Mouse (Mus musculus): Measurements from ENCODE around the gene BC030867. TPM values are rescaled to one million over a fixed set of nuclear protein-coding genes. Genes with fewer than 3 reads are reported as not detected.

The BC030867 gene
- polyA plus RNA-seq, 1 experiment from 2014 or later, result 13.5 TPM

DNA sequence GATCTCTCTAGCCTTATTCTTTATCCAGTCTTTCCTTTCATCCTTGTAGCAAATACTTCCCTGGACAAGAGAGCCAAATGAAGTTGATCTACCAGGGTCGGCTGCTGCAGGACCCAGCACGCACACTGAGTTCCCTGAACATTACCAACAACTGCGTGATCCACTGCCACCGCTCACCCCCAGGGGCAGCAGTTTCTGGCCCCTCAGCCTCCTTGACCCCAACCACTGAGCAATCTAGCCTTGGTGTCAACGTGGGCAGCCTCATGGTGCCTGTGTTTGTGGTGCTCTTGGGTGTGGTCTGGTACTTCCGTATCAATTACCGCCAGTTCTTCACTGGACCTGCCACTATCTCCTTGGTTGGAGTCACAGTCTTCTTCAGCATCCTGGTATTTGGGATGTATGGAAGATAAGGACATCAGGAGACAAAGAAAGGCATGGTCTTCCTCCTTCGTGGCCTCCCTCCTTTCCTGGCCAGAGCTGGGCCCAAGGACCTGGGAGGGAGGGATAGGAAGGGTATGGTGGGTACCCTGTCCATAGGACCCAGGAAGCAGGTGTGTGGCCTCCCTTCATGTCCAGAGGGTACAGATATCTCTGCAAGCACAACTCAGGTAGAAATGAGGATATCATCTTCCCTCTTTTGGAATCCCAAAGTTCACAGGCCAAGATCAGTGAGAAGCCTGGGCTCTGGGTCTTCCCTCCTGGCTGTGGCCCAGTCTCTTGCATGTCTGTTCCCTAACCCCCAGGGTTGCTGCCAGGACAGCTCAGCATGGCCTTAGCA is 39.5 kb downstream of the BC030867 start:
- no peak for ATAC-seq
- Histone ChIP-seq H3K9me3 (no peaks in the 10 kb centered on the region), H3K4me1 (replicated peaks) (peaks cover 6% of the 10 kb centered on the region; the same call in 1 of the 2 replicates), H3K27me3 (replicated peaks) (no peaks in the 10 kb centered on the region), H3K27ac (no peak overlapping the region), H3K36me3 (peaks cover 38% of the 10 kb centered on the region), H3K4me3 (replicated peaks) (no peak overlapping the region), H3K4me2 (replicated peaks) (no peak overlapping the region), H3K9ac (no peak overlapping the region)
- 87% methylated on average over 8 of the region's 8 CpGs for WGBS

DNA sequence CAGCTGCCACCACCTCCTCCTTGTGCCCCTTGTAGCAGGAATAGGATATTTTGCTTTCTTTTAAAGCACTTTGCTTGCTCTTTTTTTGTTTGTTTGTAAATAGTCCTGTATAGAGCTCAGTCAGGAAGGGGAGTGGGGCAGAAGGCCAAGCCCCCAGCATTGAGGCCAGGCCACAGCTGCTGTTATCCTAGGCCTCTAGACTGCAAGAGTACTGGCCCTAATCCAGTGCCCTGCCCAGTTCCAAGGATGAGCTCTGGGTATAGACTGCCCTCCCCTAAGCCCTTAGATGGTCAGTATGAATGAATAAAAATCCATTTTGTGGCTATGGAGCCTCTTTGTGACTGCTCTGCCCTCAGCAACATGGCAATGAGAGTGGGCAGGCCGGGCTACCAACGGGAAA is 40.2 kb downstream of the BC030867 start:
- H3K4me3 ChIP-seq (replicated peaks), result no peak overlapping the region
- no peak overlapping the region for H3K27ac ChIP-seq
- no peaks in the 10 kb centered on the region for H3K27me3 ChIP-seq (replicated peaks)
- peaks cover 7% of the 10 kb centered on the region for H3K4me1 ChIP-seq (replicated peaks)
- no peak overlapping the region for H3K4me2 ChIP-seq (replicated peaks)
- no peaks in the 10 kb centered on the region for H3K9me3 ChIP-seq
- ATAC-seq, result no peak
- no peak overlapping the region for H3K9ac ChIP-seq
- peaks cover 38% of the 10 kb centered on the region for H3K36me3 ChIP-seq
- WGBS, result 72% methylated on average over 2 of the region's 2 CpGs

DNA sequence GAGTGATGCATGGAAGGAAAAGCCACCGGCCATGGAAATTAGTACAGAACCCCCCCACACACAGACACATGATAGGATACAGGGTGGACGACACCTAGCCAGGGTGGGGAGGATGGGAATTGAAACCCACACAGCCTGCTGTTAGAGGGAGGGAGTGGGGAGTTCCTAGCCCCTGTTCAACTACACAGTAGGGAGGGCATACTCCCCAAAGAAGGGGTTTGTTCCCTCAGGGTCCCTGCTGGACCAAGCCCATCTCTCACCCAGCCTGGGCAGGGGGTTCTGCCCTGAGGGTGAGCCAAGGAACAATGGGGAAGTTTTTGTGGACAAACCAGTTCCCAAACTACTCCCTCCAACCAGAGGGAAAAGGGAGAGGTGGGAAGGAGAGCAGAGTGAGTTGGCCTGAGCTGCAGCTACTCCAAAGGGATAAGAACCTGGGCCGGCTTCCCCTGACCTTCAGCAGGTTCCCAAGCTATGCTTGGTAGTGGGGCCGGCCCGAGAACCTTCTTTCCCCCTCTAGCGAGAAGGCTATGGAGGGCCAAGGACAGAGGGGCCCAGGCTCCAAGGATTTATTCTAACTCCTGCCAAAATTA is 40.9 kb downstream of the BC030867 start:
- Histone ChIP-seq H3K27ac (no peak overlapping the region), H3K36me3 (peaks cover 38% of the 10 kb centered on the region), H3K27me3 (replicated peaks) (no peaks in the 10 kb centered on the region), H3K4me2 (replicated peaks) (no peak overlapping the region), H3K4me3 (replicated peaks) (no peak overlapping the region), H3K9ac (no peak overlapping the region), H3K4me1 (replicated peaks) (peaks cover 14% of the 10 kb centered on the region), H3K9me3 (no peaks in the 10 kb centered on the region)
- no peak for ATAC-seq
- WGBS, result 51% methylated on average over 6 of the region's 6 CpGs

DNA sequence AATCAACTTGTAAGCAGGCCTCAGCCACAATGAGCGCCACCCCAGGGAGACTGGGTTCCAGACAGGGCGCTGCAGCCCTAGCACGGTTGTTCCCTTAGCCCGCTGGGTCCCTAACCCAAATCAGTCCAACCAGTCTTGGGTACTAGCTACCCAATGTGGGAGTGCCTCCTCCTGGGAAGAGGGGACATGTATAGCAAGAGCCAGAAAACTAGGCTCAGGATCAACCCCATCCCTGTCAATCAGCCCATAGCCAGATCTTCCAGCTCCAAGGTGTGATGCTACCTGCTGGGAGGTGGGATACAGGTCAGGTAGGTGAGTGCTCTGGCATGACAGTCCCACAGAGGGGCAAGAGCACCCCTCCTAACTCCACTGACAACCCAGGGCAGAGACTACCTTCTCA is 41.5 kb downstream of the BC030867 start:
- Histone ChIP-seq H3K4me1 (replicated peaks) (peaks cover 20% of the 10 kb centered on the region), H3K4me2 (replicated peaks) (no peak overlapping the region), H3K4me3 (replicated peaks) (no peak overlapping the region), H3K36me3 (peaks cover 38% of the 10 kb centered on the region), H3K9me3 (no peaks in the 10 kb centered on the region), H3K27me3 (replicated peaks) (no peaks in the 10 kb centered on the region), H3K27ac (no peak overlapping the region), H3K9ac (no peak overlapping the region)
- WGBS, result 83% methylated on average over 4 of the region's 4 CpGs
- no peak for ATAC-seq

DNA sequence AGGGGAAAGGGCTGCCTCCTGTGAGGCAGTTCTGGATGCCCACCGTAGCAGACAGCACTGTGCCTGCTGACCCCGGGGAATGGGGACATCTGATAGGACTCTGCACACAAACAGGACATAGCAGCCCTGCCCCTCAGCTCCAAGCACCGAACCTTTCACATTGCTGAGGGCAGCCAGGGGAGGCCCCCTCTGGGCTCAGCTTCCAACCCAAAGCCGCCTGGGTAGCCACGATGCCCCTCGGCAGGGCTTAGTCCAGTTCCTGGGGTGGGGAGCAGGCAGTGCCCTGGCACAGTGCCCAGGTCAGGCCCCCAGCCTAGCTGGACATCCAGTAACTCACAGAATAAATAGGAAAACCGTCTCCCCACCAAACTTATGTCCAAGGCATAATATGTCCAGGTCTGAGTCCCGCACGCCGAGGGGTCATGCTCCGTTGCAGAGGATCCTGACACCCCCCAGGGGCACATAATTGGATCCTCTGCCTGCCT is 42.4 kb downstream of the BC030867 start:
- H3K27me3 ChIP-seq (replicated peaks), result no peaks in the 10 kb centered on the region
- ATAC-seq, result no peak
- H3K36me3 ChIP-seq, result peaks cover 38% of the 10 kb centered on the region
- 87% methylated on average over 11 of the region's 11 CpGs for WGBS
- no peak overlapping the region for H3K4me2 ChIP-seq (replicated peaks)
- no peak overlapping the region for H3K9ac ChIP-seq
- H3K9me3 ChIP-seq, result no peaks in the 10 kb centered on the region
- H3K27ac ChIP-seq, result no peak overlapping the region
- H3K4me3 ChIP-seq (replicated peaks), result no peak overlapping the region
- H3K4me1 ChIP-seq (replicated peaks), result peaks cover 16% of the 10 kb centered on the region

DNA sequence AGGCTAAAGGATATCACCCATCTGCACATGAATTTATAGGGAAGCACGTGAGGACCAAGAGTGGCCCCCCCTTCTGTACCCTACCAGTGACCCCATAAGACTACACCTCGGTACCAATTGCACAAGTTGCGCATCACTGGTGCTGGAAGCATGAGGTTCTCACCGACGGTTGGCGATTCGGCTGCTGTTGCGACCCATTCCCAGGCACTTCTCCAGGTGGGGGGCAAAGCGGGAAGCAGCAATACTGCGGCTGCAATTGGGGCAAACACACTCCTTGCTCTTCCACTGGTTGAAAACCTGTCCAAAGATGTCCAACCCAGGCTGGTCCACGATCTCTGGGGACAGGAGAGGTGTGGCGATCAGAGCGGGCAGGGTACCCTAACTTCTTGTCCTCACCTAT is 45.3 kb downstream of the BC030867 start:
- Histone ChIP-seq H3K27ac (no peak overlapping the region), H3K4me1 (replicated peaks) (peaks cover 16% of the 10 kb centered on the region; the same call in 1 of the 2 replicates)

DNA sequence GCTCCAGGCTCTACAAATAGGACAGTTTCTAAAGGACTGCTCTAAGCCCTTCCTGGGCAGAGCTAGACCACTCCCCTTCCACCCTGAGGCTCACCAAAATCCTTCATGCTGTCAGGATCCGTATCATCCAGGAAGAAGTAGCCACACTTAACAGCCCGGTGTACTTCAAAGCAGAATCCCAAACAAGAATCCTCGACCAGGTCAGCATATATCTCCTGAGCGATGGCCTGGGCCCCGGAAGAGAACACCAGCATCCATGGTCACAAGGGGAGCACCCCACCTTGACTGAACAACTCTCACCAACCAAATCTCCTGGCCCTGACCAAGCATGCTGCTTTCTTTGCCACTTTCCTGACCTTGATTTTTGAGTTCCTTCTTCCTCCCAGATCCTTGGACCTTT is 45.7 kb downstream of the BC030867 start:
- H3K27ac ChIP-seq, result no peak overlapping the region
- WGBS, result 62% methylated on average over 5 of the region's 5 CpGs
- ATAC-seq, result no peak
- H3K9me3 ChIP-seq, result no peaks in the 10 kb centered on the region
- no peaks in the 10 kb centered on the region for H3K27me3 ChIP-seq (replicated peaks)
- H3K4me1 ChIP-seq (replicated peaks), result peaks cover 16% of the 10 kb centered on the region; the same call in 1 of the 2 replicates
- no peak overlapping the region; the same call in 1 of the 2 replicates for H3K4me3 ChIP-seq (replicated peaks)
- peaks cover 21% of the 10 kb centered on the region for H3K36me3 ChIP-seq
- H3K9ac ChIP-seq, result peak overlapping the region; percentile 87; the same call in 1 of the 2 replicates
- peak overlapping the region; percentile 93; the same call in 1 of the 2 replicates for H3K4me2 ChIP-seq (replicated peaks)

More for the DNA sequence above, 45.3 kb downstream of the BC030867 start:
- no peak overlapping the region for H3K9ac ChIP-seq
- no peaks in the 10 kb centered on the region for H3K27me3 ChIP-seq (replicated peaks)
- H3K9me3 ChIP-seq, result no peaks in the 10 kb centered on the region
- H3K4me2 ChIP-seq (replicated peaks), result no peak overlapping the region
- no peak overlapping the region for H3K4me3 ChIP-seq (replicated peaks)
- peaks cover 22% of the 10 kb centered on the region for H3K36me3 ChIP-seq
- WGBS, result 90% methylated on average over 13 of the region's 13 CpGs
- no peak for ATAC-seq

DNA sequence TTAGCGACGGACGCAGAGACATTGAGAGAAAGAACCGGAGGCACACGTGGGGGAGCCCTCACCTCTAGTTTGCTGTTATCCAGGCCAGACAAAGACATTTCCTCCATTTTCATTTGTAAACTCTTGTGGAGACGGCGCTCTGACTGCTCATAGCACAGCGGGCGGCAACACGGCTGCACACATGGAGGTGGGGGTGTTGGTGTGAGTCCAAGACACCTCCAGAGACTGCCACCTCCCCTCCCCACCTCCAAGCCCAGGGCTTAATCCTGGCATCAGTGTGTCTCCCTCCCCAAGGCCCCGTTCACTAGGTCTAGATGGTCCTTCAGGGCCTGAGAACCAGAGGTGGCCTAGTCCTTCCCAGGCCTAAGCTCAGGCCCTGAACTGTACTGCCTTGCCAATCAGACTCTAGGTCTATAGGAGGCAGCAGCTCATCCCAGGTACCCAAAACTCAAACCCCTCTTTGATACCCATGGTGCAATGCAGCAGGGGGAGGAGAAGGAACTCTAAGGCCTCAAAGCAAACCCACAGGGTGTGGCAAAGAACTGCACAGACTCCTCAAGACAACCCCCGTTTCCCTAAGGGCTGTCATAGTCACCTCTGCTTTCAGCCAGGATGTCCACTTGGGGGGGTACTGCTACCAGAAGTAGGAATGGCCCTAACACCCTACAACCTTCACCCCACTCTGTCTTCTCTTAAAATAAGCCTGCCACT is 46.4 kb downstream of the BC030867 start:
- ATAC-seq, result no peak
- peak overlapping the region; percentile 78 for H3K4me3 ChIP-seq (replicated peaks)

DNA sequence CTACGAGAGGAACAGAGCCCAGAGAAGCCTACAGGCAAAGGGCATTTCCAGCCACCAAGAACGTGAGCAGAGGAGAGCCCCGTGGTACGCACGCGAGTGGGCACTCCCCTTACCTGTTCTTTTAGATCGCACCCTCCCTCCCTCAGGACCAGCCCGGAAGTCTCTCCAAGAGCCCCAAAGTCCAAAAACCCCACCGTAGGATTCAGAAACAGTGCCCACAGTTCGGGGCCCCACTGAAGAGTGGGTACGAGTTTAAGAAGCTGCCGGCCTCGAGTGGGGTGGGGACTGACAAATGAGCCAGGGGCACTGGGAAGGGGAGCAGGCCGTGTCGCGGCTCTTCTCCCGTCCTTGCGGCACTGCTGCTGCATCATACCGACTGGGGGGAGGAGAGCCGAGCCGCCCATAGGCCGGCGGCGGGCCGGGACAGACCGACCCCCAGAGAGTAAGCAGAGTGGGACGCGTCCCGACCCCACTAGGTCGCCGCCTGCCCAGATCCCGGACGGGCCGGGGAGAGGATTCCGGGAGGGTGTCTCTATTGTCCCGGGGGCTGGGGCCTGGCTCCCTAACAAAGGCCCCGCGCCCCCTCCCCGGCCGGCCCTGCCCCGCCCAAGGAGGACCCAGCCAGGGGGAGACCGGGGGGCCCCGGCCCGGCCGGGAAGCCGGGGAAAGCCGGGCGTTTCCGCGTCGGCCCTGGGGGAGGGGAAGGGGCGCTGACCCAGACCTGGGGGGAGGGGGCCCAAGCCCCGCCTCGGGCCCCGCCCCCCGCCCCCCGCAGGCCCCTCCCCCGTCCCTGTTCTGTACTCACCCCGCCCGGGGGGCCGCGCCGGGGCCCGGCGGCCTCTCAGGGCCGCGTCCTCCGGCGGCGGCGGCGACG is 47.2 kb downstream of the BC030867 start:
- H3K9me3 ChIP-seq, result no peaks in the 10 kb centered on the region
- H3K27me3 ChIP-seq (replicated peaks), result no peaks in the 10 kb centered on the region
- peak overlapping the region; percentile 78 for H3K4me3 ChIP-seq (replicated peaks)
- H3K27ac ChIP-seq, result peak overlapping the region; percentile 100
- peaks cover 14% of the 10 kb centered on the region for H3K36me3 ChIP-seq
- H3K4me2 ChIP-seq (replicated peaks), result peak overlapping the region; percentile 93
- under 1% methylated on average over 54 of the region's 73 CpGs for WGBS
- peak overlapping the region; percentile 87 for H3K9ac ChIP-seq
- peak; percentile 39 for ATAC-seq
- H3K4me1 ChIP-seq (replicated peaks), result peaks cover 16% of the 10 kb centered on the region; the same call in 1 of the 2 replicates

More for the DNA sequence above, 46.4 kb downstream of the BC030867 start:
- Histone ChIP-seq H3K4me1 (replicated peaks) (peaks cover 16% of the 10 kb centered on the region; the same call in 1 of the 2 replicates), H3K9ac (peak overlapping the region; percentile 87), H3K27me3 (replicated peaks) (no peaks in the 10 kb centered on the region), H3K27ac (peak overlapping the region; percentile 100), H3K9me3 (no peaks in the 10 kb centered on the region), H3K36me3 (peaks cover 20% of the 10 kb centered on the region), H3K4me2 (replicated peaks) (peak overlapping the region; percentile 93)
- 65% methylated on average over 12 of the region's 12 CpGs for WGBS

DNA sequence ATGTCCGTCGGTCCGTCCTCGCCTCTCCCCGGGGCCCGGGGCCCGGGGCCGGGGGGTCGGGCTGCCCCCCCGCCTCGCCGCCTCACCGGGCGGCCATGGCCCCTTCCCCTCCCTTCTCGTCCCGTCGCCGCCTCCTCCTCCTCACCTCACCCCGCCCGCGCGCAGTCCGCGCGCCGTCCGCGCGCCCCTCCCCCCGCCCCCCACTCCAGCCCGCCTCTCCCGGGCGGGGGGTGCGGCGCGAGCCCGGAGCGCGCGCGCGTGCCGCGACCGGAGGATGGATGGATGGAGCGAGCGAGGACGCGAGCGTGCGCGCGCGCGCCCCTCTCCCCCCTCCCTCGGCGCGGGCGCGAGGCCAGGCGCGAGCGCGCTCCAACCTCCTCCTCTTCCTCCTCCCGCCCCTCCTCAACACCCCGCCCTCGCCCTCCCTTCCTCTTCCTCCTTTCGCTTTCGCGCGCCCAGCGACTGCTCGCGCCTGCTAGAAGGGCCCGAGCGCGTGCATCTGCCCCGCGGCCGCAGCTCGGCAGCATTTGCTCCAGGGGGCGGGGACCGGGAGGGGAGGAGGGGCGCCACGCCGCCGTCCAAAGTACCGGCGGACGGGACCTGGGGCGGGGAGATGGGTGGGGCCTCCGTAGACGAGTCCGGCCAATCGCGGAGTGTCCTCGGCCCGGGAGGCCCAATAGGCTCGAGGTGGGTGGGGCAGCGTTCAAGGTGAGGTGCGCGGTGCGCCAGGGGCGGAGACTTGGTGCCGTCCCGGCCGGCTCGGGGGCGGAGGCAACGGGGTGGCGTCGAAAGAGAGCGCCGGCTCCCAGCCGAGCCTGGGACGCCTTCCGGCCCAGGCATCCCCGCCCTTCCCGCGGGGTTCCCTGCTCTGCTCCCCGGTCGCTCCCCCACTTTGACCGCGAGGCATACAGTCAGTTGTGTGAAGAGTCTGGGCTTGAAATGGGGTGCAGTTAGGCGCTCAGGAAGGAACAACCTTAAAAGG is 48.1 kb downstream of the BC030867 start, which contains the start of gene Atxn7l3:
Gene Atxn7l3, minus strand, starts transcription at position 141 of the 982 bp plus-strand sequence.
- Histone ChIP-seq H3K4me1 (replicated peaks) (peaks cover 16% of the 10 kb centered on the region; the same call in 1 of the 2 replicates), H3K4me3 (replicated peaks) (peak within 1 kb of the TSS; percentile 78), H3K9ac (peak within 1 kb of the TSS; percentile 87), H3K36me3 (peaks cover 4% of the 10 kb centered on the region), H3K27me3 (replicated peaks) (no peaks in the 10 kb centered on the region), H3K27ac (peak within 1 kb of the TSS; percentile 100), H3K4me2 (replicated peaks) (peak within 1 kb of the TSS; percentile 93), H3K9me3 (no peaks in the 10 kb centered on the region)
- under 1% methylated on average over 74 of the region's 125 CpGs for WGBS
- peak; percentile 96 for ATAC-seq

Data from intestine, embryonic 15.5 days (tissue).